Mouse (Mus musculus) spleen, postnatal 14 days (tissue): ENCODE results near the gene Prlh.

ENCODE experiments used
- DNase-seq, 2 experiments: peaks; one replicate each; pipeline ENCODE4 v3.0.0; 2021 to 2022; ENCODE audit warnings: low spot score in 2 of 2

The Prlh gene

DNA sequence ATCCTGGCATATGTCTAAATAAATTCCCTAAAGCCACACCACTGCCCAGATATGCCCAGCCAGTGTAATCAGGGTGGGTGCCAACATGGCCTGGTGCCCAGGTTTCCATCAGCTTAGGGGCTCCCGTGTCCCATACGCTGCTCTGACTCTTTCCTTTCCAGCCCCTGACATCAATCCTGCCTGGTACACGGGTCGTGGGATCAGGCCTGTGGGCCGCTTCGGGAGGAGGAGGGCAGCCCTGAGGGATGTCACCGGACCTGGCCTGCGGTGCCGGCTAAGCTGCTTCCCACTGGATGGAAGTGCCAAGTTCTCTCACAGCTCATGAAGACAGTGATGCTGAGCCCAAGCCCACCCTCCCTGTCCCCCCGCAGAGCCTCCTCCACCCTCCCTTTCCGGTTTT is 780 bp downstream of the Prlh start:
- no peak for DNase-seq

DNA sequence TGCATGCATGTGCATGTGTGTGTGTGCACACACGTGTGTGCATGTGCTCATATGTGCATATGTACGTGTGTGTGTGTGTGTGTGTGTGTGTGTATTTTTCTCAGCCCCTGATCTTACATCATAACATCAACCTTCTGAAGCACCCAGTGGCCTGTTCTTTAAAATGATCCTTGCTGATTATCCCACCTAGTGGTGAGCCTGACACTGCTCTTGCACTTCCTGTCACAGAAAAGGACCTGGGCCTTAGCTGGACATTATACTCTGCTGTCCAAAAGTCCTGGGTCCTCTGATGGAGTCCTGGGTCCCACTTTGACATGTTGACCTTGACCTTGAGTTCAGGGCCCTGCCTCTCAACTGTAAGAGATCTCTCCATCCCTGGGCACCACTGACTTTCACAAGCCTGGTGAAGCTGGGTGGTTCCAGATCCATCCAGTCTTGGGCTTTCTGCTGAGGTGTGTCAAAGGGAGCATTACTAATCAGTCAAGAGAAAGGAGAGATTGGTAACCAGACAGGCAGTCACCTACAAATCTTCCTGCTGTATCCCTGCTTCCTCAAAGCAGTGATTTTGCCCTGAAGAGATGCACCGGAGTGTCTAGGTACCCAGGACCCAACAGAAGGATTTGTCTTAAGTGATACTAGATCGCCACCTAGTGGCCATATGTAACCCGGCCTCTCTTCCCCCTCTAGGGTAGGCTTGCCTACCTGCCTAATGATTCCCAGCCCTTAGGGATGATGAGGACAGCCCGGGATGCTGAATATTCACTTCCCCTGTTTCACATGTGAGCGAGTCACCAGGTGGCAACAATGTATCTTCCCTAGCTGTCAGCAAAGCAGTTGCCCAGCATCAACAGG is 3.6 kb downstream of the Prlh start:
- DNase-seq, result peak in 1 of 2 experiments; percentile 9

DNA sequence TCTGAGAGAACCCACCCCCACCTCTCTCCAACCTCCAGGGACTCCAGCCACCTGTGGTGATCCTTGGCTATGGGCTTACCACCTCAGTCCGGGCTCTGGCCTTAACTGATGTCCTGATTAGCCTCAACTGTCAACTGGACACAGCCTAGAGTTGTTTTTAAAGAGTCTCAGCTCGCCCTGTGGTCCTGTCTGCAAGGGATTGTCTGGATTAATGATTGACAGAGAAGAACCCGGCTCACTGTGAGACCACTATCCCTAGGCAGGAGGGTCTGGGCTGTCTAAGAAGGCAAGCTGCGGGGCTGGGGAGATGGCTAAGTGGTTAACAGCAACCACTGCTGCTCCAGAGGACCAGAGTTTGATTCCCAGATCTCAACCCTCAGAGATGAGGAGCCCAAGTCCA is 9.6 kb downstream of the Prlh start:
- DNase-seq, result no peak

DNA sequence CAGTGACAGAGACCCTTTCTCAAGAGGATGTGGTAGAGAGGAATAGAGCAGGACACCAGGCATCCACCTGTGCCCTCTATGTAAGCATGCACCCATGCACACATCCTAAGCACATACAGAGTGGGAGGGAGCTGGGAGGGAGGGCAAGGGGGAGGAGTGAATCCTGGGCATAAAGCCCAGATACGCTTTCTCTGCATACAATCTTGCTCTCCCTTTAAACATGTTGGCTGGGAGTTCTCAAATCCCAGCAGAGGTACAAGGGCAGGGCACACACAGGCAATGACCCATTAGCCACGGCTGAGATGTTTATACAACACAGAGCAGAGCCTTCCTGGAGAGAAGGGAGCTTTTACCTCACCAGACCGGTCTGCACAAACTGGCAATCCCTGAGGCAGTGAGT is 10.1 kb downstream of the Prlh start:
- no peak for DNase-seq

DNA sequence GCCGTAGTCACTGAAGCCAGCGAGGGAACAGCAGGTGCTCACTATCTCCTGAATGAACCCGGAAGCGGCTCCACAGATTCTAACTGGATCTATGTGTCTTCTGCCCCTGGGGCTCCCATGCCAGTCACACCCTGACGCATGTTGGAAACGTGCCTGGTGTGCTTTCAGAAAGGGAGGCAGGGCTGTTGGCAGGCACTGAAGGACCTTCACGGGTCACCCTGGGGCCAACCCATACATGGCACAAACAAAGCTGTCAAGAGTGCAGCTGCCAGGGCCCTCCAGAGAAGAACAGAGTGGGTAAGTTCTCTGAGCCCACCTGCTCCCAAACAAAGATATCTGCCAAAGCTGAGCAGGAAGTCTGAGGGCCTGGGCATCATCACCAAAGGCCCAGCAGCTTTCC is 14.7 kb downstream of the Prlh start:
- DNase-seq, result no peak

DNA sequence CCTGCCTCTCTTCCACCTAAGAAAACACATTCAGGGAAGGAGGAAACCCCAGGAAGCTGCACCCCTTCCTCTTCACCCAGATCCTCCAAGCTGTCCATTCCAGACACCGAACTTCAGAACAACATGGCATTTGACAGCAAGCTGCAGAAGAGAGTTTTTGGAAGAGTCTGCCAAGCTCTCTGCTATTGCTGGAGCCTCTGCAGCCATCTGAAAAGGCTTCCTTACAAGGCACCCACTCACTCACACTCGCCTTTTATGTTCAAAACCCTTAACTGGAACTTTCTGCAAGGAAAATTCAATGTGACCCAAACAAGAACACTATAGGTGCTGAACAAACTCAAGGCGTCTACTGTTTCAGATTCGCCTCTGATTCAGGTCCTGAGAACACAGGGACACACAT is 15.7 kb downstream of the Prlh start:
- DNase-seq, result no peak

DNA sequence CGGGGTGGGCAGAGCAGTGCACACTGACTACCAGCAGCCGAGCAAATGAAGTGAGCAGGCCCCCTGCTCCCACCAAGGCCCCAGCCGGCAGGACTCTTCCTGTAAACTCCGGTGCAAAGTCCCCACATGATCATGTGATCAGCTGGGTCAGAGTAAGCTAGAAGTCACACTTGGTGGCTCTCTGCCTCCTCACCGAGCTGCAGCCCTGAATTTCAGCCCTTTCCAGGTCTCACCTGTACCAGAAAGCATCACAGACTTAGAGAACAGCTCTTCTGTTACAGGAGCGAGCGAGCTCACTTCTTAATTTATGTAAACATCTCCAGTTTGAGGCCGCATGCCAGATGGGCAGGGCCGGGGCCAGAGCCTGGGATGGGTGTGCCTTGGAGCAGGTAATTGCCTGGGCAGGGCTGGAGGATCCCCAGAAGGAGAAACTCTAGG is 16.5 kb downstream of the Prlh start, which contains the start of gene Rab17:
Rab17 (minus strand) TSS at position 315 of the 438 bp plus-strand sequence.
- DNase-seq, result no peak

DNA sequence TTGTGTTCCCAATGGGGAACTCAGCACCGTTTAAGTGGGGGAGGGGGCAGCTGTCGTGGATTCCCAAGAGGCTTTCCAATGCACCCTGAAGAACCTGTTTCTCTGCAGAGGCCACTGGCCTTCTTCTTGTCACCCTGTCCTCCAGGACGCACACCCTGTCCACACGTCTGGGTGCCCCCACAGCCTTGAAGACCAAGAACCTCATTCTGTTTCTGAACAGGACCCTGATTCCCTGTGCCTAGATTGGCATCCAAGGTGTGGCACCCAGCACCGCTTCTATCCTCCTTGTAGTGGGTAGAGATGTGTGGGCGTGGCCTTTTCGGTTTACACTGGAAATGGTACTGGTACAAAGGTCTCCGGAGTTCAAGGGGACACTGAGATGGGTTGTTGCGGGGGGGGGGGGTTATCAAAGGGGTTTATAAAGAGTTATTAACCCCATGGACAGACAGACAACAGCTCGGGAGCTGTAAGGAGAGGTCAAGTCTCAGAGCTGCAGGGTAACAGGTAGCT is 17.0 kb downstream of the Prlh start:
- no peak for DNase-seq

DNA sequence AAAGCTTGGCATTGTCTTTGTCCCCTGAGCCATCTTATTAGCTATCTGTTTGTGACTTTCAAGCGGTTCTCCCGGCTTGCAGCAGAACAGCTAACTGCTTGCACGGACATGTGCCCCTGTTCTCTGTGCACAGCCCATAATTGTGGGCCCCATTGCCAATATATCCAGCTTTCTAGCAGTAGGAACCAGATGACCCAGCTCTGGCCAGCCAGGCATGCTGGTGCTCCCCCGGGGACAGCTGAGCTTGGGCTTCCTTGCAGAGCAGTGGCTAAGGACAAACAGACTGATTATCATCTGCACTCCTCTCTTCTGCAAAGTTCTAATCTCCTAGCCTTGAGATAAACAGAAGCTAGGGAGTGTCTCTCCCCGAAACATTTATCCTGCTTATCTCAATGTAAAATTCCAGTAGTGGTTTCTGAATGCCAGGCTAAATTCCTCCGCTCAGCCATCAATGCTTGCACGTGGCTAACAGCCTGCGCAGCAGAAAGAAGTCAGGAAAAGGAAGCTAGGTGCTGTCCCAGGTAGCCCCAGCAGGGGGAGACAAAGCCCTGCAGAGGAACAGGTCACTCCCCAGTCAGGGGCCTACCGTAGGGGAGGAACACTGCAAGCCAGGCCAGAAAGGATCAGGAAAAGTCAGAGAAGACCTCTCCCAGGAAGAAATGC is 20.1 kb downstream of the Prlh start:
- peak; percentile 65 to 80 for DNase-seq

DNA sequence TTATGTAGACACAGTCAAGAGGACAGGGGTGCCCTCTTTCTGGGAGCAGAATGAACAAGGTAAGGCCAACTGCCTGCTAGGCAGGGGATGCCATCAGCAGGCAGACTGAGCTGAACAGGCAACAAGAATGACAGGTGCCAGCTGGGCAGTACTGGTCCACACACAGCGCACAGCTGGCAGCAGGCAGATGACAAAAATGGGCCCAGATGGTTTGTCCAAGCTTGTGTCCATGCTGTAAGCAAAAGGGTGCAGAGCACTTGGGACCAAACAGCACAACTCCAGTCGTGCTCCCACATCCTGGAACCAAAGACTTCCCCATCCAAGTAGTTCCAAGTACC is 20.6 kb downstream of the Prlh start:
- no peak for DNase-seq

DNA sequence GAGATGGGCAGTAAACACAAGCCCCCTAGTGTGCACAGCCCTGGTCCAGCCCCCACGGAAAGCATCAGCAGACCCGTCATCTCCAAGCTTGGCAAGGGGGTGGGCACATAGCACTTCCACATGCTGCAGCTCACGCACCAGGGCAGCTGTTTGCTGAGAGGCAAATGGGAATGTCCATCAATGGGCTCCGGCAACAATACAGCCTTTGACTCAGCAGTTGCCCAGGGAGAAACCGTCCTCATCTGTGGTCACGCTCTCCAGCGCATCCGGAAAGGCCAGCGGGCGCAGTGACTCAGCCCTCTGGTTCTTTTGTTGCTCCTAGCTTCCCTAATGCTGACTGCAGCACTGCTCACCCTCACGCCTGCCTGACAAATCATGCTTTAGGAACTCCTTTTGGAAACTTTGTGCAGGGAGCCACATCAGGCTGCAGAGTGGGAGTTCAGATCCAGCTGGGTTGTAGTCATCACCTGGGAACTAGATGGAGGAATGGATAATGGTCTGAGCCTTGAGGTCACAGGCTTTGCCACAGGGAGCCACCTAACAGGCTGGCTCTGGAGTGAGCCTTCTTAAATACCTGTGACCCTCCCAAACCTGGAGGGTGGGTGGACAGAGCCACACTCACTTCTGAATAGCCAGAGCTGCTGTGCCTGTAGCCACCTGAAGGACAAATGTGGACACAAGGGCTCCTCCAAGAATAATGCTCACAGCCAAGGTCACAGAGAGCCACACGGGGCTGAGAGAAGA is 22.2 kb downstream of the Prlh start:
- DNase-seq, result no peak

DNA sequence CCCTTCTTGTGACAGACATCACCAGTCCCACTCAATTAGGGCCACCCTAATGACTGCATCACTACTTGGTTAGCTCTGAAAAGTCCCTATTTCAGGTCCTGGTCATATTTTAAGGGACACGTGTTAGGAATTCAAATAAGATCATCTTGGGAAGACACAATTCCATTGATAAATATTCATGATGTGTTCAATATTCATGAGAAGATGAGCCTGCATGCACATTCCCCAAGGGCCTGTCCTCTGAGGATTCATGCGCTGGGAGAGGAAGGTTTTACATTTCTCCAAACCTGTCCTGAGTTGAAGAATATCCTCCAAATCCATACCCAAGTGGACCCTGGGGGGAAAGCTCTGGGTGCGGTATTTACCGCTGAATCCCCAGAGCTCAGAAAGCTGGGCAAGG is 23.1 kb downstream of the Prlh start:
- DNase-seq, result no peak

DNA sequence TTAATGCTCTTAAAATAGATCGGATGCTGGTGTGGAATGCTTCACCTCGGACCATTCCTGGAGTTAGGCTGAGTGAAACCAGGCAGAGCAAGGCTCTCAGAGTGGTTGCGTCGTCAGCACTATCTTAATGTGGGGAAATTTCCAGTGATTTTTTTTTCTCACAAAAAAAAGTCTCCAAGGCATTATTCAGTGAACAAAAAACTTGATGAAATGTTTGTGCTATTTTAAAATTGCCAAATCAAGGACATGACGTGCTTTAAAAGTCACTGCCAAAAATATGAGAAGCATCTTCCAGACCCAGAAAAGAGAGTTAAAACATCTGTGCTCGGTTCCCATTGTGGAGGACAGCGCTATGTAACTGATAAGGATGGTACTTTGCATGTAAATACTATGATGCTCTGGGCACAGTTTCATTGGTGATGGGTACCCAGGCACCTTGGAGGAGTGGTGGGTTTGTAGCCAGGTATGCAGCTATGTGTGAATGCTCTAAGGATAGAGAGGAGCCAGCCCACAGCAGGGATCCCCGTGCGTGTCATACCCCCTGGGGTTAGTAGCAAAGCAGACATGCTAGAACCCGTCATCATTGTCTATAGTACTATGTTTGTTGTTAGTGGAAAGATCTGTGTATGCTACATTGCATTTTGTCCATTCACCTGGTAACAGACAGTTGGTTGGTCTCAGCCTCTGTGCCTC is 27.9 kb downstream of the Prlh start:
- no peak for DNase-seq

DNA sequence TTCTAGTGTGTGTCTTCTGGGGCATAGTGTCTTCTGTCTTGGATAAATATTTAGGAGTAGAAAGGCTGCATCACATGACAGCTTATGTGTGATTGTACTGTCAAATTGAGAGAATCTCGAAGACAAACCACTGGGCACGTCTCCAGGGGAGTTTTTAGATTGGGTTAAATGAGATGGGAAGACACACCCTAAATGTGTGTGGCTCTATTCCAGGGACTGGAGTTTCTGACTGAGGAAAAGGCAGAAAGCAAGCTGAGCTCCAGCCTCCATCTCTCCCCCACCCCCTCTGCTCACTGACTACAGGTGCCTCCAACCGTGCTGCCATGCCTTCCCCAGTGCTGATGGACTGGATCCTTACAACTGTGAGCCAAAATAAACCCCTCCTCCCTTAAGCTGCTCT is 28.4 kb downstream of the Prlh start:
- DNase-seq, result no peak

DNA sequence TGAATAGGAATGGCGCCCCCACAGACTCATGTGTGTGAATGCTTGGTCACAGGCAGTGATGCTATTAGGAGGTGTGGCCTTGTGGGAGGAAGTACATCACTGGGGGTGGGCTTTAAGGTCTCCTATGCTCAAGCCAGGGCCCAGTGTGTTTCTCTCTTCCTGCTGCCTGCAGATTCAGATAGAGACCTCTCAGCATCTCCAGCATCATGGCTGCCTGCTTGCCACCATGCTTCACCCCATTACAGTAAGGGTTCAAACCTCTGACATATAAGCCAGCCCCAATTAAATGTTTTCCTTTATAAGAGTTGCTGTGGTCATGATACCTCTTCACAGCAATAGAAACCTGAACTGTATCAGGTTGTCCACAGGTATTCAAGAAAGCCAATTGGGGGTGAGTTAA is 43.0 kb downstream of the Prlh start:
- no peak for DNase-seq

DNA sequence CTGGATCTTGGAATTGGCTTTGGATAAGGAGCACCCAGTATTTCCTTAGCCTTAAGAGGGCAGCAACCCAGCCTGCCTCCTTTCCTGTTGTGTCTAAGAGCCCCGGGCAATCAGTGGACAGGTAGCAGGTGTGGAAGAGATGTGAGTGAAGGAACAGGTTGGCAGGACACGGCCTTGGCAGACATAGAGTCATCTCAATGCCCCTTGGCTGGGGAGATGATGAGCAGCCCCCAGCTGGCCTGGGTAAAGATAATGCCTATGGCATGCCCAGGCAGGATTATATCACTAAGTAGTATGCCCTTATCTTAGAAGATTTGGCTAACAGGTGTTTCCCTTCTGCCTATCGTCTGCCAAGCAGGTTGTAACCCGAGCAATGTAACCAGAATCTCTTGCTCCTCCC is 44.2 kb downstream of the Prlh start:
- DNase-seq, result no peak

DNA sequence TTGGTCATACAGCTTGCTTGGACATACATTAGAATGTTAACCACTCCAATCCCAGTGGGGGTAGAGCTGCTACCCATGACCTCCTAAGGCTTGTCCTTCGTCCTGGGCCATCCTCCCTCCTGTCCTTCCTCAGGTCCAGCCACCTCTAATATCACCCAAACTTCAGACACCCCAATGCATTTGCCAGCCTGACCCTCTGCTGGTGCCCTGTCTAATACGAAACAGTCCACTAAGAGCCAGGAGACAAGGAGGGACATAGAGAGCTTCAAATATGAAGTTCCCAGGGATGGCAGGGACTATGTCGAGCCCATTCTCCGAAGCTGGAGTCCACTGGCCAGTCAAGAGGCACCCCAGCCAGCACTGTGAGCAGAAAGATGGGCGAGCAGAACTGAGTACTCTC is 44.7 kb downstream of the Prlh start:
- no peak for DNase-seq

DNA sequence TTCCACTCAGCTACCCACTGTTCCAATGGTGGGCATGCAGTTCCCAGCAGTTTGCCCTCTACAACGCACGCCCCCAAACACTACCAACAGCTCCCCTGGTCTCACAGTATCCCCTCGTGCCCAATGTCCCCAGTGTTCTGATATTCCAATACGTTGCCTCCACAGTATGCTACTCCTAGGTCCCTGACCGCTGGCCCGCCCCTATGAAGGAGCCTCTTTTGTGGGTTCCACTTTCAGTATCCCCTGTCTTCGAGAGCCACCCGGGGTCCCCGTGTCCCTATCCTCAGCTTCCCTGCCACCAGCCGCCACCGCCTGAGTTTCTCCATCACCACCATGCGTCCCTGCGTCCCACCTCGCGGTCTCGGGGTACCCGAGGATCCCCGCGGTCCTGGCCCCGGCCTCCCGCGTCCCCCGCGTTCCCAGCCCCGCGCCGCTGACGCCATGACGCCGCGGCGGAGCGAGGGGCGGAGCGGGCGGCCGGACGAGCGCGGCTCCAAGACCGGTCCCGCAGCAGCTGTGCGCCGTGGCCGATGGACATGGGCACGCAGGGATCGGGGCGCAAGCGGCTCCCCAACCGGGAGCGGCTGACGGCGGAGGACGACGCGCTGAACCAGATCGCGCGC is 45.5 kb downstream of the Prlh start, which contains the start of gene Lrrfip1:
Lrrfip1 (plus strand) TSS at position 470 of the 623 bp plus-strand sequence.
- DNase-seq, result no peak

DNA sequence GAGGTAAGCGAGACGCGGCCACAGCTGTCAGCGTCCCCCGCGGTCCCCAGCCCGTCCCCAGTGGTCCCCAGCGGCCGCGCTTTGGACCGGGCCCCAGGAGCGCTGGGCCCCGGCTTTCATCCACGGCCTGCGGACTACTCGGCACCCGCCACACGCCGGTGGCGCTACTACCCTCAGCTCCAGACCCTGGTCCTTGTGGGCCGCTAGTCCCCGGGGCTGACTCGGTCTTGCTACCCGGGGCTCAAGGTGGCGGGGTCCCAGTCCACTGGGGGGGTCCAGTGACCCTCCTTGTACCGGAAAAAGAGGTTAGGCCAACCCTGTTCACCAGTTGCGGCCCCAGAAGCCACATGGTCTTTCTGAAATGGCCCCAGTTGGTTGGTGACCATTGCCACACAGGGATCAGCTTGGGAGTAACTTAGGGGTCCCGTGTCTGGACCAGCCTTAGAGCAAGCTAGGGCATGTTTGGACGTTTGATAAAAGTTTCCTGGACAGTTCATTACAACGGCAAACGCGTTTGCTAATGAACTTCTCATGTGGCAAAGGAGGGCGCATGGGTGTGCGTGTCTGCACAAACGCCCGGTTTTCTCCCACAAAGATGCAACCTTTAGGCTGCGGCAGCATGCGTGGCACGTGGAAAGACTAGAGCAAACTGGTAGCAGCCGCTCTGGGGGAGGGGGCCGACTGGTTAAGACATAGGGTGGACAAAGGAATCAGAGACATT is 46.1 kb downstream of the Prlh start:
- DNase-seq, result no peak

DNA sequence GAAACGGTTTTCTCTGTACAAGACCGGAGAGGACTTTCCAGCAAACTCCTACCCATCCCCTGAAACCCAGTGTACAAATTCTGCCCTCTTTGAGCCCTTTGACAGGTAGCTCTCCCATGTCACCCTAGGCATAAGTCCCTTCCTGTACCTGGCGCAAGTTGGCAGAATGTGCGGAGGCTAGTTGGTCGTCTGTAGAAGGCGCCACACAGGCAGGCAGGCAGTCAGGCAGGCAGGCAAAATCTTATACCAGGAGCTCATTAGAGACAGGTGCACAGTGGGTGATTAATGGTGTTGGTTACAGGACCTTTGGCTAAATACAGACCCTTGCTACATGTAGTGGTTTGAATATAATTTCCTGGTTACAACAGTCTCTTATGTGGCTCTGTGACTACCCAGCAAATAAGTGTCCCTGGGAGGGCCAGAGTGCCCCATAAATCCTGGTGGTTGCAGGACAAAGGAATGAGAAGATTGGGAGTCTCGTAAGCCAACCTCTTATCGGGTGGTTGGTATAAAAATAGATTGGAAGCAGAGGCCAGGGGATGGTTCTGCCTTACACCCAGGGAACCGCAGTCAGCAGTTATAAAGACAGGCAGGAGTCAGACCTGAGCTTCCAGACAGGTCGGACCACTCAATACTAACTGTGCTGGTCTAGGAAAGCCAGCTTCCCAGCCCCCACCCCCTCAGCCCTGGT is 47.1 kb downstream of the Prlh start:
- DNase-seq, result no peak
